ENCODE assay signal across 27 mouse cellular contexts in genomic region chr3:139442170-139442569, GRCm38 (mm10).
DNase-seq lines count a peak whose midpoint lies in the region; ATAC-seq lines count a peak whose summit lies in the region.
"Had no signal": no experiment of that assay in that cellular context is flagged by ENCODE, and none has a peak within 500 bp of the region (broad histone marks: within the 10 kb centered on the region; RNA-seq: fewer than 3 reads in every experiment).

No protein-coding gene starts in this region.

- H3K4me2 ChIP-seq in forebrain, embryonic 16.5 days (ENCODE audit: low read length): no peak overlapping the region
- H3K4me2 ChIP-seq in forebrain, embryonic 13.5 days: no peak overlapping the region
- H3K4me2 ChIP-seq in heart, embryonic 12.5 days: no peak overlapping the region
- no peak overlapping the region for H3K4me2 ChIP-seq in heart, embryonic 16.5 days (ENCODE audit: low read depth, low read length)
- H3K4me2 ChIP-seq: embryonic facial prominence, embryonic 15.5 days; heart, embryonic 15.5 days; hindbrain, embryonic 14.5 days had no signal

- no peaks in the 10 kb centered on the region for H3K9me3 ChIP-seq in forebrain, embryonic 16.5 days (ENCODE audit: control insufficient read depth, low read length)
- no peaks in the 10 kb centered on the region for H3K9me3 ChIP-seq in forebrain, embryonic 13.5 days (replicated peaks)
- H3K9me3 ChIP-seq in heart, embryonic 12.5 days (replicated peaks): no peaks in the 10 kb centered on the region
- H3K9me3 ChIP-seq in heart, embryonic 16.5 days (replicated peaks; ENCODE audit: control insufficient read depth, low read length): no peaks in the 10 kb centered on the region
- H3K9me3 ChIP-seq: embryonic facial prominence, embryonic 15.5 days; heart, embryonic 15.5 days; hindbrain, embryonic 10.5 days had no signal

- no peak overlapping the region for H3K27ac ChIP-seq in forebrain, embryonic 16.5 days (ENCODE audit: low read length)
- no peak overlapping the region for H3K27ac ChIP-seq in forebrain, embryonic 13.5 days
- peak overlapping the region; percentile 47; the same call in 1 of the 2 replicates for H3K27ac ChIP-seq in heart, embryonic 12.5 days (ENCODE audit: poor library complexity, severe bottlenecking)
- H3K27ac ChIP-seq in heart, embryonic 16.5 days (ENCODE audit: low read length): peak overlapping the region; percentile 39; the same call in 1 of the 2 replicates
- H3K27ac ChIP-seq: embryonic facial prominence, embryonic 15.5 days; gastrocnemius, adult 2 months; heart, embryonic 15.5 days; hindbrain, embryonic 10.5 days; hindbrain, embryonic 14.5 days; hindbrain, postnatal 0 days had no signal

- WGBS in forebrain, embryonic 16.5 days: 62% methylated on average over 7 of the region's 7 CpGs
- WGBS in forebrain, embryonic 13.5 days: 71% methylated on average over 7 of the region's 7 CpGs
- WGBS in heart, embryonic 12.5 days: 37% methylated on average over 7 of the region's 7 CpGs
- WGBS in heart, embryonic 16.5 days: 24% methylated on average over 7 of the region's 7 CpGs

- 0 out of 2 replicates have a peak, but pooled peaks have one; percentile 15 for ATAC-seq in forebrain, embryonic 16.5 days
- no peak for ATAC-seq in forebrain, embryonic 13.5 days
- ATAC-seq in heart, embryonic 12.5 days (ENCODE audit: insufficient number of reproducible peaks, low FRiP score): no peak
- peak; percentile 67; the same call in 1 of the 2 replicates for ATAC-seq in heart, embryonic 16.5 days (replicated peaks; ENCODE audit: extremely low read depth, insufficient read depth, low FRiP score)
- ATAC-seq: CD4-positive, CD25-positive, alpha-beta regulatory T cell, adult 4 months; hindbrain, postnatal 0 days; inflammation-experienced regulatory T-cells, adult 6 months; intestine, embryonic 16.5 days had no signal

- DNase-seq in heart, postnatal 14 days: no peak
- no peak for DNase-seq in heart, adult 9 months (ENCODE audit: low spot score in 2 of 2)
- DNase-seq: adrenal gland, adult 2 months; adrenal gland, postnatal 14 days; cerebellum, adult 11-12 months; cerebellum, adult 8-10 months; cerebellum, postnatal 10 days; cerebellum, postnatal 36 days; embryo, embryonic 11 days; gastrocnemius, adult 2 months; gastrocnemius, postnatal 14 days; heart, adult 11 months; heart, postnatal 36 days; kidney, adult 18-20 months; kidney, adult 9 months had no signal

- intact Hi-C loops in heart, postnatal 14 days (cut with DNase I): no loop called here

- no peaks in the 10 kb centered on the region for H3K36me3 ChIP-seq in forebrain, embryonic 16.5 days (ENCODE audit: control insufficient read depth, insufficient read depth)
- H3K36me3 ChIP-seq in forebrain, embryonic 13.5 days (ENCODE audit: poor library complexity, severe bottlenecking): no peaks in the 10 kb centered on the region
- no peaks in the 10 kb centered on the region for H3K36me3 ChIP-seq in heart, embryonic 12.5 days
- no peaks in the 10 kb centered on the region for H3K36me3 ChIP-seq in heart, embryonic 16.5 days (ENCODE audit: control insufficient read depth, insufficient read depth)
- H3K36me3 ChIP-seq: embryonic facial prominence, embryonic 15.5 days; heart, embryonic 15.5 days; hindbrain, embryonic 10.5 days had no signal

- no peak overlapping the region for H3K9ac ChIP-seq in forebrain, embryonic 16.5 days (replicated peaks; ENCODE audit: low read depth, low read length)
- H3K9ac ChIP-seq in forebrain, embryonic 13.5 days: no peak overlapping the region
- no peak overlapping the region for H3K9ac ChIP-seq in heart, embryonic 12.5 days
- H3K9ac ChIP-seq in heart, embryonic 16.5 days (ENCODE audit: low read length): no peak overlapping the region
- H3K9ac ChIP-seq: embryonic facial prominence, embryonic 15.5 days; heart, embryonic 15.5 days; hindbrain, embryonic 14.5 days had no signal

- H3K4me3 ChIP-seq in forebrain, embryonic 16.5 days (replicated peaks; ENCODE audit: low read length): no peak overlapping the region
- H3K4me3 ChIP-seq in forebrain, embryonic 13.5 days: no peak overlapping the region
- H3K4me3 ChIP-seq in heart, embryonic 12.5 days: no peak overlapping the region
- H3K4me3 ChIP-seq in heart, embryonic 16.5 days (ENCODE audit: low read length): no peak overlapping the region
- H3K4me3 ChIP-seq: embryonic facial prominence, embryonic 15.5 days; gastrocnemius, adult 2 months; heart, embryonic 15.5 days; hindbrain, embryonic 10.5 days had no signal

- no peaks in the 10 kb centered on the region; the same call in 1 of the 2 replicates for H3K4me1 ChIP-seq in forebrain, embryonic 16.5 days (replicated peaks; ENCODE audit: control insufficient read depth, insufficient read depth, low read length)
- peaks cover 4% of the 10 kb centered on the region; the same call in 1 of the 2 replicates for H3K4me1 ChIP-seq in forebrain, embryonic 13.5 days
- H3K4me1 ChIP-seq in heart, embryonic 12.5 days (replicated peaks): peaks cover 5% of the 10 kb centered on the region
- 0 out of 2 replicates have a peak, but pooled peaks cover 3% of the 10 kb centered on the region for H3K4me1 ChIP-seq in heart, embryonic 16.5 days (ENCODE audit: control insufficient read depth, insufficient read depth, low read length)
- H3K4me1 ChIP-seq: embryonic facial prominence, embryonic 15.5 days; hindbrain, embryonic 10.5 days had no signal

- H3K27me3 ChIP-seq in forebrain, embryonic 16.5 days (replicated peaks; ENCODE audit: control insufficient read depth, insufficient read depth, low read length): no peaks in the 10 kb centered on the region
- H3K27me3 ChIP-seq in forebrain, embryonic 13.5 days: no peaks in the 10 kb centered on the region
- H3K27me3 ChIP-seq in heart, embryonic 12.5 days (replicated peaks): no peaks in the 10 kb centered on the region
- no peaks in the 10 kb centered on the region for H3K27me3 ChIP-seq in heart, embryonic 16.5 days (ENCODE audit: control insufficient read depth, insufficient read depth, low read length)
- H3K27me3 ChIP-seq: embryonic facial prominence, embryonic 15.5 days; heart, embryonic 15.5 days had no signal

Comparison
In these comparisons a context has a peak if more than half of its experiments do, and no peak if none do; other contexts are left out.
1. ATAC-seq: peak in forebrain, embryonic 16.5 days (single experiment) and heart, embryonic 16.5 days (single experiment); none in forebrain, embryonic 13.5 days (single experiment) and heart, embryonic 12.5 days (single experiment).
2. H3K27ac ChIP-seq: peak in heart, embryonic 12.5 days (single experiment) and heart, embryonic 16.5 days (single experiment); none in forebrain, embryonic 16.5 days (single experiment) and forebrain, embryonic 13.5 days (single experiment).